Mouse (Mus musculus): ENCODE data around the gene Lgr6. TPM values are rescaled to one million over a fixed set of nuclear protein-coding genes. Genes with fewer than 3 reads are reported as not detected.

Gene Lgr6
- polyA plus RNA-seq, 1 experiment = 0.21 TPM

- Histone ChIP-seq H3K27me3 (ENCODE audit: control insufficient read depth, insufficient read depth, low read length) (no peaks in the 10 kb centered on the region), H3K4me3 (ENCODE audit: extremely low read depth, insufficient read depth, insufficient read length) (no peak overlapping the region), H3K27ac (ENCODE audit: insufficient read depth, low read length) (no peak overlapping the region), H3K4me1 (ENCODE audit: control insufficient read depth, insufficient read depth, insufficient read length) (no peaks in the 10 kb centered on the region; the same call in 1 of the 2 replicates), H3K36me3 (ENCODE audit: control insufficient read depth, insufficient read depth, low read length) (no peaks in the 10 kb centered on the region)
- no peak for DNase-seq (ENCODE audit: low read depth in 1 of 2, low spot score in 2 of 2)
- no peak for TF ChIP-seq POLR2A (IDR thresholded peaks at IDR 0.05; ENCODE audit: low read depth, low read length)
- 81% methylated on average over 1 of the region's 1 CpGs for WGBS
Measured at GRCm38 (mm10) chr1:135075270-135075669, 29.8 kb downstream of the Lgr6 start.

DNA sequence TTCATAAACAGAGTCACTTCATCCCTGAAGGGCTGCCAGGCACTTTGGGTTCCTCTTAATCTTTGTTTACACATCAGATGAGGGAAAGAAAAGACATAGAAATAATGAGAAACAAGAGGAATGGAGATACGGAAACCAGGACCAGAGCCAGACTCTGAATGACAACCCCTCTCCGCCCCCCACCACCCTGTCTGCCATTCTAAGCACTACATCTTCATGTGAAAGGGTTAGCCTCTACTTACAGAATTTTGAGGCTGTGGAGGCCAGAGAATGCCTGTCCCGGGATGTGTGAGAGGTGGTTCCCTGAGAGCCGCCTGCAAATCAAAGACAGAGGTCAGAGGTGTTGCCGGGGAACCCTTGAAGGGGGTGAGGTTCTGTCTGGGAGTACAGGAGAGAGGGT is 32.4 kb downstream of the Lgr6 start:
- no peaks in the 10 kb centered on the region for H3K27me3 ChIP-seq (ENCODE audit: control insufficient read depth, insufficient read depth, low read length)
- no peaks in the 10 kb centered on the region for H3K36me3 ChIP-seq (ENCODE audit: control insufficient read depth, insufficient read depth, low read length)
- H3K27ac ChIP-seq (ENCODE audit: insufficient read depth, low read length) = no peak overlapping the region
- 86% methylated on average over 5 of the region's 5 CpGs for whole genome bisulfite sequencing
- H3K4me1 ChIP-seq (ENCODE audit: control insufficient read depth, insufficient read depth, insufficient read length) = no peaks in the 10 kb centered on the region; the same call in 1 of the 2 replicates
- TF ChIP-seq CTCF (IDR thresholded peaks at IDR 0.05; ENCODE audit: extremely low read depth, insufficient read depth, insufficient read length, insufficient replicate concordance) (no peak), POLR2A (IDR thresholded peaks at IDR 0.05; ENCODE audit: low read depth, low read length) (no peak)
- no peak for DNase-seq (ENCODE audit: low read depth in 1 of 2, low spot score in 2 of 2)
- no peak overlapping the region for H3K4me3 ChIP-seq (ENCODE audit: extremely low read depth, insufficient read depth, insufficient read length)

DNA sequence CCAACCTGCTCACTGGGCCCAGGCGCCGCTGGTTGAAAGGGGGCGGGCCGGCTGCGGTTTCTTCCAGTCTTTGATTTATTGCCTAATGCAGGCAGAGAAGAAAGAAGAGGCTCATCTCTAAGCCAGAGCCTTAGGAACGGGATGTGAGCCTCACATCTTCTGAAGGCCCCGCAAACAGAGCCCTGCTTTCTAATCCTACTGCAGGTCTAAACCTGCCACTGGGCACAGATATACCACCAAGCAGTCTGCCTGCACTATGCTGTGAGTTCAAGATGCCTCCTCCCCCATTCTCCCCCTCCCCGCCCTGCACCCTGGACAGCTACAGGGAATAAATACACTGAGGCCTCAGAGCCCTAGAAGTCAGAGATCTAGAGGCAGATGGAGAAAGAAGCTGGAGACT is 35.2 kb downstream of the Lgr6 start:
- no peaks in the 10 kb centered on the region for H3K36me3 ChIP-seq (ENCODE audit: control insufficient read depth, insufficient read depth, low read length)
- H3K27me3 ChIP-seq (ENCODE audit: control insufficient read depth, insufficient read depth, low read length) = no peaks in the 10 kb centered on the region
- H3K27ac ChIP-seq (ENCODE audit: insufficient read depth, low read length) = no peak overlapping the region
- WGBS = 54% methylated on average over 8 of the region's 8 CpGs
- TF ChIP-seq POLR2A (IDR thresholded peaks at IDR 0.05; ENCODE audit: low read depth, low read length) (no peak), CTCF (IDR thresholded peaks at IDR 0.05; ENCODE audit: extremely low read depth, insufficient read depth, insufficient read length, insufficient replicate concordance) (no peak)
- no peaks in the 10 kb centered on the region for H3K4me1 ChIP-seq (ENCODE audit: control insufficient read depth, insufficient read depth, insufficient read length)
- no peak overlapping the region for H3K4me3 ChIP-seq (ENCODE audit: extremely low read depth, insufficient read depth, insufficient read length)
- no peak for DNase-seq (ENCODE audit: low read depth in 1 of 2, low spot score in 2 of 2)

DNA sequence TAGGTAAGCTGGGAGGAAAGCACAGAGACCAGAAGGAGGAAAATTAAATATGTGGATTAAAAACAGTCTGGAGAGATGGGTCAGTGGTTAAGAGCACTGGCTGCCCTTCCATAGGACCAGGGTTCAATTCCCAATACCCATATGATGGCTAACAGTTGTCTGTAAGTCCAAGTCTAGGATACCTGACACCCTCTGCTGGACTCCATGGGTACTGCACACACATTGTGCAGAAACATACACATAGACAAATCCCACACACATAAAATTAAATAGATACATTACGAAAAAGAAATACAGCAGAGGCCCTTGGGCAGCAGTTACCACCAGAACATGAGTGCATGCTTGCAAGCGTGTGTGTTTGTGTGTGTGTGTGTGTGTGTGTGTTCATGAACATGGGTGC is 40.6 kb downstream of the Lgr6 start:
- no peak for DNase-seq (ENCODE audit: low read depth in 1 of 2, low spot score in 2 of 2)
- Histone ChIP-seq H3K4me3 (ENCODE audit: extremely low read depth, insufficient read depth, insufficient read length) (no peak overlapping the region), H3K36me3 (ENCODE audit: control insufficient read depth, insufficient read depth, low read length) (no peaks in the 10 kb centered on the region), H3K27me3 (ENCODE audit: control insufficient read depth, insufficient read depth, low read length) (no peaks in the 10 kb centered on the region), H3K4me1 (ENCODE audit: control insufficient read depth, insufficient read depth, insufficient read length) (no peaks in the 10 kb centered on the region), H3K27ac (ENCODE audit: insufficient read depth, low read length) (no peak overlapping the region)
- TF ChIP-seq CTCF (IDR thresholded peaks at IDR 0.05; ENCODE audit: extremely low read depth, insufficient read depth, insufficient read length, insufficient replicate concordance) = no peak
- no peak for TF ChIP-seq POLR2A (IDR thresholded peaks at IDR 0.05; ENCODE audit: low read depth, low read length)
- WGBS = 89% methylated on average over 2 of the region's 2 CpGs

DNA sequence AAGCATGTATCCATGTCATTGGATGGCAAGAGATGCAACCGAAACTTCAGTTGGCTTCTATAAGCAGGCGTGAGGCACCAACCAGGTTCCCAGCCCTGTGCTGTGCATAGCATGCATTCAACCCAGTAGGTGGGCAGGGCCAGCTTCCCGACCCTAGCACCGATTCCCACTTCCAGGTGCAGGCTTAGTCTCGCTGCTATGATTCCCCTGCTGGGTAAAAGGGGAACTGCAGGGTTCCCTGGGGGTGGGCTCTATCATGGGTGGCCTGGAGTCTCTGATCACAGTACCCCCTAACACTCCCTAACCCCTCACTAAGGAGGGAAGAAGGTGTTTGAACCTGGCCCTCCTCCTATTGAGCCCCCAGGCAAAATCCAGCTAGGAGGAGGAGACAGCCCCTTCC is 42.1 kb downstream of the Lgr6 start:
- DNase-seq (ENCODE audit: low read depth in 1 of 2, low spot score in 2 of 2) = no peak
- Histone ChIP-seq H3K36me3 (ENCODE audit: control insufficient read depth, insufficient read depth, low read length) (no peaks in the 10 kb centered on the region), H3K27me3 (ENCODE audit: control insufficient read depth, insufficient read depth, low read length) (no peaks in the 10 kb centered on the region), H3K4me1 (ENCODE audit: control insufficient read depth, insufficient read depth, insufficient read length) (no peaks in the 10 kb centered on the region), H3K27ac (ENCODE audit: insufficient read depth, low read length) (no peak overlapping the region), H3K4me3 (ENCODE audit: extremely low read depth, insufficient read depth, insufficient read length) (no peak overlapping the region)
- TF ChIP-seq POLR2A (IDR thresholded peaks at IDR 0.05; ENCODE audit: low read depth, low read length) = no peak
- no peak for TF ChIP-seq CTCF (IDR thresholded peaks at IDR 0.05; ENCODE audit: extremely low read depth, insufficient read depth, insufficient read length, insufficient replicate concordance)
- WGBS = 79% methylated on average over 5 of the region's 5 CpGs

GRCm38 (mm10) chr1:135061300-135061699 is 43.8 kb downstream of the Lgr6 start:
- no peak for DNase-seq (ENCODE audit: low read depth in 1 of 2, low spot score in 2 of 2)
- no peaks in the 10 kb centered on the region for H3K36me3 ChIP-seq (ENCODE audit: control insufficient read depth, insufficient read depth, low read length)
- H3K27ac ChIP-seq (ENCODE audit: insufficient read depth, low read length) = no peak overlapping the region
- 95% methylated on average over 6 of the region's 6 CpGs for WGBS
- no peak for TF ChIP-seq POLR2A (IDR thresholded peaks at IDR 0.05; ENCODE audit: low read depth, low read length)
- no peak for TF ChIP-seq CTCF (IDR thresholded peaks at IDR 0.05; ENCODE audit: extremely low read depth, insufficient read depth, insufficient read length, insufficient replicate concordance)
- no peaks in the 10 kb centered on the region for H3K27me3 ChIP-seq (ENCODE audit: control insufficient read depth, insufficient read depth, low read length)
- H3K4me3 ChIP-seq (ENCODE audit: extremely low read depth, insufficient read depth, insufficient read length) = no peak overlapping the region
- peaks cover 4% of the 10 kb centered on the region; the same call in 1 of the 2 replicates for H3K4me1 ChIP-seq (ENCODE audit: control insufficient read depth, insufficient read depth, insufficient read length)

DNA sequence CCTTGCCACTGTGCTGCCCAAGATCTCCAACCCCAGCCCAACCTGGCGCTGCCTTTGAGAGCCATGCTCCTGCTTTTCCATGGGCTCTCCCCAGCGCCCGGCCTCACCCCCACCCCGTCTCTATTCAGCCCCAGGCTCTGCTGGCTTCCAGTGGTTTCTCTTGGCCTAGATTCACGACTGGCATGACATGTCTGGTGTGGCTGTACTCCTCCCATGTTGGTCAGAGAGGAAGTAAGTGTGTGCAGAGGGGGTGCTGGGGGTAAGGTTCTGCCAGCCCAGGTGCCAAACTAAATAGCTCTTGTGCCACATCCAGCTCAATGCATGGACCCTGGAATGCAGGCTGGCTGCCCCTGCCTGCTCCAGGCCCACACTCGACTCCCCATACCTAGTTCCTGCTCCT is 44.9 kb downstream of the Lgr6 start:
- H3K36me3 ChIP-seq (ENCODE audit: control insufficient read depth, insufficient read depth, low read length) = no peaks in the 10 kb centered on the region
- H3K4me3 ChIP-seq (ENCODE audit: extremely low read depth, insufficient read depth, insufficient read length) = no peak overlapping the region
- DNase-seq (ENCODE audit: low read depth in 1 of 2, low spot score in 2 of 2) = no peak
- TF ChIP-seq CTCF (IDR thresholded peaks at IDR 0.05; ENCODE audit: extremely low read depth, insufficient read depth, insufficient read length, insufficient replicate concordance) (no peak), POLR2A (IDR thresholded peaks at IDR 0.05; ENCODE audit: low read depth, low read length) (no peak)
- no peak overlapping the region for H3K27ac ChIP-seq (ENCODE audit: insufficient read depth, low read length)
- 29% methylated on average over 6 of the region's 6 CpGs for WGBS
- no peaks in the 10 kb centered on the region for H3K27me3 ChIP-seq (ENCODE audit: control insufficient read depth, insufficient read depth, low read length)
- peaks cover 4% of the 10 kb centered on the region; the same call in 1 of the 2 replicates for H3K4me1 ChIP-seq (ENCODE audit: control insufficient read depth, insufficient read depth, insufficient read length)
